Mouse (Mus musculus) olfactory bulb, adult 2 months (tissue): ENCODE measurements around the gene Fam227a.

Experiments
- CTCF ChIP-seq: fragments of 200-500 bp; IDR thresholded peaks from 2 replicates; pipeline ENCODE4 v1.5.1; 2012; ENCODE audit warnings: low read depth, mild to moderate bottlenecking, low read length, moderate library complexity; ENCODE audit not compliant: insufficient read depth
- POLR2A ChIP-seq: fragments of 200-500 bp; IDR thresholded peaks from 2 replicates; pipeline ENCODE4 v1.6.1; 2012; ENCODE audit warnings: mild to moderate bottlenecking, low read depth, low read length, moderate library complexity; ENCODE audit not compliant: insufficient read depth

- TF ChIP-seq CTCF, result no peak
- no peak for TF ChIP-seq POLR2A
Measured at GRCm38 (mm10) chr15:79616729-79617128, 42.0 kb downstream of the Fam227a start.
